Mouse (Mus musculus) neural tube, embryonic 12.5 days (tissue): Measurements from ENCODE around the gene Vsig10l. TPM values are rescaled to one million over a fixed set of nuclear protein-coding genes. Genes with fewer than 3 reads are reported as not detected.

Source experiments
- ATAC-seq: fragments of 200-750 bp; cut with Nextera tagmentation; 2 replicates; pipeline ENCODE4 v1.8.0; 2017; ENCODE audit warnings: low read depth, mild to moderate bottlenecking, moderate TSS enrichment, moderate library complexity; ENCODE audit not compliant: low FRiP score
- H3K27ac ChIP-seq: fragments of 300-500 bp; sonication (generic); 2 replicates; pipeline ENCODE4 v1.5.1; 2016
- H3K27me3 ChIP-seq: fragments of 300-500 bp; sonication (generic); replicated peaks from 2 replicates; pipeline ENCODE4 v1.6.1; 2016; ENCODE audit warnings: mild to moderate bottlenecking
- H3K36me3 ChIP-seq: fragments of 300-500 bp; sonication (generic); 2 replicates; pipeline ENCODE4 v1.6.1; 2016; ENCODE audit warnings: mild to moderate bottlenecking
- H3K4me1 ChIP-seq: fragments of 300-500 bp; sonication (generic); 2 replicates; pipeline ENCODE4 v1.6.1; 2016
- H3K4me2 ChIP-seq: fragments of 300-500 bp; sonication (generic); replicated peaks from 2 replicates; pipeline ENCODE4 v1.6.1; 2016; ENCODE audit warnings: mild to moderate bottlenecking
- H3K4me3 ChIP-seq: fragments of 300-500 bp; sonication (generic); 2 replicates; pipeline ENCODE4 v1.5.1; 2016
- H3K9ac ChIP-seq: fragments of 300-500 bp; sonication (generic); 2 replicates; pipeline ENCODE4 v1.6.1; 2016; ENCODE audit warnings: mild to moderate bottlenecking
- H3K9me3 ChIP-seq: fragments of 300-500 bp; sonication (generic); 2 replicates; pipeline ENCODE4 v1.6.1; 2016; ENCODE audit warnings: mild to moderate bottlenecking
- WGBS: fragments of 180-500 bp; shearing (Covaris S2); methylation state at CpG from one replicate; pipeline ENCODE4 v1.1.7; 2016; 5-methylcytosine and 5-hydroxymethylcytosine counted together
- microRNA-seq: library from miRNA; unstranded; fragments of <30 nt; microRNA quantifications from one replicate; pipeline ENCODE4, GENCODE M21; 2017
- polyA plus RNA-seq: library from polyadenylated mRNA; unstranded; fragments of >200 nt; fragmentation: Nextera tagmentation; extraction: Ambion mirVana; gene quantifications from 2 replicates; pipeline ENCODE4 v1.2.1, GENCODE M21; 2016

The Vsig10l gene
- polyA plus RNA-seq, 1 experiment from 2014 or later = 4.6 TPM

GRCm38 (mm10) chr7:43490861-43491260, 27.9 kb downstream of the Vsig10l start:
- ATAC-seq = 0 out of 2 replicates have a peak, but pooled peaks have one; percentile 9
- H3K27ac ChIP-seq = no peak overlapping the region
- 0 out of 2 replicates have a peak, but pooled peaks cover 8% of the 10 kb centered on the region for H3K27me3 ChIP-seq
- H3K4me1 ChIP-seq = peaks cover 12% of the 10 kb centered on the region; the same call in 1 of the 2 replicates
- no peak overlapping the region for H3K4me3 ChIP-seq
- H3K4me2 ChIP-seq = peak overlapping the region; percentile 79
- no peaks in the 10 kb centered on the region for H3K36me3 ChIP-seq
- no peak overlapping the region for H3K9ac ChIP-seq
- 61% methylated on average over 9 of the region's 9 CpGs for WGBS
- H3K9me3 ChIP-seq = no peaks in the 10 kb centered on the region

DNA sequence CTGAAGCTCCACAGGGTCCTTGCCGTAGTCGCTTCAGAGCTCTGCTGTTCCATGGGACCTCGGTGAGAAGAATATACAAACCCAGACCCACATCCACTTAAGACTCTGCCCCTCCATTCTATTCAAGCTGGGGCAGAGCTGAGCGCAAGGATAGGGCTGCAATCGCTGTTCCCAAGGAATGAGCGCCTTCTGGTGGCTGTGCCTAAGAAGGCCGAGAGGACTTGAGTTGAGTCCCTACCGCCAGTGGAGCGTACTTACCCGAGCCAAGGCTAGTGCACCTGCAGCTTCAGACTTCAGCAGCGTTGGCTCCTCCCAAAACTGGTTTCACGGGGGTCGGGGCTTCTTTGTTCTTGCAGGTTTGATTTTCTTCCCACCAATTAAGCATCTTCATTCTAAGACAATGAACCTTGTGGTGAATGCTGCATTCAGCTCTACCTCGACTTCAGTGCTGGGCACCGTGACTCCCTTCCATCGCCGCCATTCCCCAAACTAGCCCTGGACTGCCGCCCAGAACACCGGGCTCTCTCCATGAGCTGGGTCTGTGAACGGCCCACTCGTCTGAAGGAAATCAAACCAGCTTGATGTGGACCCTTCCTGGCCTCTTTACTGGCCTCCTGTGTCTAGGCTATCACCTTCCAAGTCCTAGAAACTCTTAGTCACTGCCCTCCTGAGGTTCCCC, 32.5 kb downstream of the Vsig10l start:
- H3K9ac ChIP-seq = no peak overlapping the region
- no peak overlapping the region for H3K4me3 ChIP-seq
- ATAC-seq = peak; percentile 56; the same call in 1 of the 2 replicates
- peaks cover 11% of the 10 kb centered on the region; the same call in 1 of the 2 replicates for H3K27me3 ChIP-seq
- H3K27ac ChIP-seq = no peak overlapping the region
- H3K4me1 ChIP-seq = no peaks in the 10 kb centered on the region
- WGBS = 11% methylated on average over 21 of the region's 21 CpGs
- H3K36me3 ChIP-seq = no peaks in the 10 kb centered on the region
- peaks cover 8% of the 10 kb centered on the region; the same call in 1 of the 2 replicates for H3K9me3 ChIP-seq
- H3K4me2 ChIP-seq = 0 out of 2 replicates have a peak overlapping the region, but pooled peaks have one; percentile 3

DNA sequence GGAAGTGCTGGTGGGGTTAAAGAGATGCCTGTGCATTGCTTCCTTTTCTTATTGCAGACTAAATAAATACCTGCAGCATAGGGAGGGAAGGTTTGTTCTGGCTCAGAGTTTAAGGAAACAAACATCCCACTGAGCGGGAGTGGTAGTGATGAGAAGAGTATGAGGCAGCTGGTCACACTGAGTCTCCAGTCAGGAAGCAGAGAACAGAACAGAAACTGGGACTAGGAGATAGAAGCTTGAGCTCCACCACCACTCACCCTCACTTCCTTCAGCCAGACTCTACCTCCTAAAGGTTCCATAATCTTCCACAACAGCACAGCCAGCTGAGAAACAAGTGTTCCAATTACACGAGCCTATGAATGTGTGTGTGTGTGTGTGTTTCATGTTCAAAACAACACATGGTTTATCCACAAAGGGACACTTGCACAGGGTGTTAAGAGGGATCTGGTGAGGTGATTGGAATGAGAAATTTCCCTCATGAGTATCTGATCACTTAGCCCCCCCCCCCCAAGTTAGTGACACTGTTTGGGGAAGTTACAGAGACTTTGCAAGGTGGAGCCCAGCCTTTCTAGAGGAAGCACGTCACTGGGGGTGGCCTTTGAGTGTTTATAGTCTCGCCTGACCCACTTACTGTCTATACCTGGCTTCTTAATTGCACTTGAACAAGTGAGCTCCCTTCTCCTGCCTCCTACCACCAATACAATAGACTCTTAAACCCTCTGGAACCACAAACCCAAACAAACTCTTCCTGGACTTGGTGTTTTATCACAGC, 48.9 kb downstream of the Vsig10l start:
- Histone ChIP-seq H3K4me3 (no peak overlapping the region), H3K9me3 (no peaks in the 10 kb centered on the region), H3K27me3 (no peaks in the 10 kb centered on the region), H3K4me1 (no peaks in the 10 kb centered on the region), H3K36me3 (no peaks in the 10 kb centered on the region), H3K27ac (no peak overlapping the region), H3K9ac (no peak overlapping the region), H3K4me2 (no peak overlapping the region)
- no peak for ATAC-seq
- WGBS = 55% methylated on average over 4 of the region's 4 CpGs

DNA sequence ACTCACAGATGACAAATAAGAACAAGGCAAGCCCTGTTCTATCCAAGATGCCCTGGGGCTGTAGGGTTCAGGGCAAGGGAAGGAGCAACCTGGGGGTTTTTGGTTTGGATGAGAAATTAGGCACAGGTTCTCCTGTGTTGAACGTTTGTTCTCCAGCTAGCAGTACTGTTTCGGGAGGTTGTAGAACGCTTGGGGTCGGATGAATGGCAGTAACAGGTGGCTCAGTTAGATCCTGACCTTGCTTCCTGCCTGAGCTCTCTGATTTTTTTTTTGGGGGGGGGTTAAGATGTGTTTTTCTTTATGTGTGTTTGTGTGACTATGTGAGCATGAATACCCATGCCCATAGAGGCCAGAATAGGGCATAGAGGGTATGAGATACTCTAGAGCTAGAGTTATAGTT, 49.6 kb downstream of the Vsig10l start:
- 80% methylated on average over 4 of the region's 4 CpGs for WGBS
- Histone ChIP-seq H3K36me3 (no peaks in the 10 kb centered on the region), H3K9ac (no peak overlapping the region), H3K4me1 (no peaks in the 10 kb centered on the region), H3K9me3 (no peaks in the 10 kb centered on the region), H3K4me2 (no peak overlapping the region), H3K27ac (no peak overlapping the region), H3K27me3 (no peaks in the 10 kb centered on the region), H3K4me3 (no peak overlapping the region)
- ATAC-seq = no peak

DNA sequence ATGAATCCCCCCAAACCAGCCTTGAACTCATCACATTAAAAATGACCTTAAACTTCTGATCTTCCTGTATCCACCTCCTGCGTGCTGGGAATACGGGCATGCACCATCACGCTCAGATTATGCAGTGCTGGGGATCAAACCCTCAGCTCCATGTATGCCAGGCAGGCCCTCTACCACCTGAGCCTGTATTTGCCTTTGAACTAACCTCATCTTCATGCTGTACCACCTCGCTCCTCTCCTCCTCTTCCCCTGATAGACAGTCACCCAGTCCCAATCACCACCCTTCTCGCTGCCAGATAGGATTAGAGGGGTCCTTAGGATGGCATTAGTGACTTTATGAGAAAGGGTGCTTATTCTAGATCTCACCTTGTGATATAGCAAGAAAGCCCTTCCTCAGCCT, 52.1 kb downstream of the Vsig10l start:
- H3K4me1 ChIP-seq = no peaks in the 10 kb centered on the region
- no peak for ATAC-seq
- H3K27me3 ChIP-seq = no peaks in the 10 kb centered on the region
- no peaks in the 10 kb centered on the region for H3K9me3 ChIP-seq
- H3K9ac ChIP-seq = no peak overlapping the region
- H3K36me3 ChIP-seq = no peaks in the 10 kb centered on the region
- no peak overlapping the region for H3K4me2 ChIP-seq
- WGBS = 80% methylated on average over 5 of the region's 5 CpGs
- H3K27ac ChIP-seq = no peak overlapping the region
- H3K4me3 ChIP-seq = no peak overlapping the region

DNA sequence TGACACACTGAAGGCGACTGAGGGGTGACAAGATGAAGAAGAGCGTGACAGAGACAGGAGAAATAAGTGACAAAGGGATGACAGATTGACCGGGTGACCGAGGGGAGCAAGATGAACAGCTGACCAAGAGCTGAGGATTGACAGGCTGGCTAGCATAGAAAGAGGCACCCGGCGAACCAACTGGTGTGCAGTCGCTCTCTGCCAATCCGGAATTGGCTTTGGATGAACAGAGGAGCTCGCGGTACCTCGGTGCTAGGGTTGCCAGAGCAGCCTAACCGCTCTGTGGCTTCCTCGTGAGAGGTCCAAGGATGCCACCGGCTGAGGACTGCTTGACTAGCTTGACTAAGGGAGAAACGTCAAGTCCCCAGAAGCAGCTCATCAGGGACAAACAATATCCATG, 55.4 kb downstream of the Vsig10l start:
- no peak overlapping the region for H3K4me2 ChIP-seq
- H3K9ac ChIP-seq = no peak overlapping the region
- H3K27me3 ChIP-seq = no peaks in the 10 kb centered on the region
- no peaks in the 10 kb centered on the region for H3K9me3 ChIP-seq
- 87% methylated on average over 15 of the region's 15 CpGs for WGBS
- H3K4me3 ChIP-seq = no peak overlapping the region
- H3K36me3 ChIP-seq = no peaks in the 10 kb centered on the region
- H3K27ac ChIP-seq = no peak overlapping the region
- H3K4me1 ChIP-seq = no peaks in the 10 kb centered on the region
- ATAC-seq = no peak

Small RNA genes lying within 50 kb of the gene (microRNA-seq; reads per million reads assigned to microRNA genes)
- 0.66 reads per million for gene Mir7051

Other genes starting within 250 kb of the Vsig10l start
- gene Zfp715, start 149.9 kb upstream of the Vsig10l start, polyA plus RNA-seq = 14.7 and 17.5 TPM in 2 replicates
- 0.20 and 0.26 TPM in 2 replicates for gene Siglecf, start 111.8 kb upstream of the Vsig10l start, polyA plus RNA-seq
- 0.20 TPM in 1 of 2 replicates, not detected in the other for gene Siglecg, start 54.9 kb upstream of the Vsig10l start, polyA plus RNA-seq
- not detected in 2 replicates for gene Lim2, start 35.5 kb upstream of the Vsig10l start, polyA plus RNA-seq
- 0.28 TPM in 1 of 2 replicates, not detected in the other for gene Nkg7, start 26.1 kb upstream of the Vsig10l start, polyA plus RNA-seq
- gene Cldnd2, start 22.4 kb upstream of the Vsig10l start, polyA plus RNA-seq = not detected in 2 replicates
- 166 and 188 TPM in 2 replicates for gene Etfb, start 19.1 kb upstream of the Vsig10l start, polyA plus RNA-seq
- gene Gm45233, start 19.0 kb upstream of the Vsig10l start, polyA plus RNA-seq = 0.49 TPM in 1 of 2 replicates, not detected in the other
- 4.0 and 4.5 TPM in 2 replicates for gene Iglon5, start 26.9 kb downstream of the Vsig10l start, polyA plus RNA-seq
- not detected in 2 replicates for gene 4931406B18Rik, start 42.8 kb downstream of the Vsig10l start, polyA plus RNA-seq
- gene Cd33, start 81.3 kb downstream of the Vsig10l start, polyA plus RNA-seq = 1.1 and 1.6 TPM in 2 replicates
- gene Zfp658, start 99.1 kb downstream of the Vsig10l start, polyA plus RNA-seq = 8.7 and 10.5 TPM in 2 replicates
- gene Zfp719, start 116.5 kb downstream of the Vsig10l start, polyA plus RNA-seq = 14.5 and 15.0 TPM in 2 replicates
- gene Zfp819, start 144.0 kb downstream of the Vsig10l start, polyA plus RNA-seq = 0.24 and 0.31 TPM in 2 replicates
- not detected in 2 replicates for gene Ceacam18, start 171.6 kb downstream of the Vsig10l start, polyA plus RNA-seq
- 0.18 and 0.30 TPM in 2 replicates for gene Siglece, start 197.0 kb downstream of the Vsig10l start, polyA plus RNA-seq
- gene Ctu1, start 208.9 kb downstream of the Vsig10l start, polyA plus RNA-seq = 19.6 and 19.9 TPM in 2 replicates
- gene Klk14, start 227.3 kb downstream of the Vsig10l start, polyA plus RNA-seq = not detected in 2 replicates
- 0.10 TPM in 1 of 2 replicates, not detected in the other for gene Klk13, start 249.4 kb downstream of the Vsig10l start, polyA plus RNA-seq